Mouse (Mus musculus): Measurements from ENCODE around the gene Pla2g2c.

- no peak for TF ChIP-seq CTCF (IDR thresholded peaks at IDR 0.05; ENCODE audit: control insufficient read depth, insufficient read depth, insufficient read length)
- no peak for TF ChIP-seq MAX (IDR thresholded peaks at IDR 0.05)
- no peak for TF ChIP-seq CEBPB (IDR thresholded peaks at IDR 0.05; ENCODE audit: low read depth)
- no peak for TF ChIP-seq USF1 (IDR thresholded peaks at IDR 0.05; ENCODE audit: low read depth)
- no peak for TF ChIP-seq MYOG (IDR thresholded peaks at IDR 0.05; ENCODE audit: control insufficient read depth, extremely low read depth, insufficient read length)
- TF ChIP-seq MYOD1 (IDR thresholded peaks at IDR 0.05; ENCODE audit: control insufficient read depth, insufficient read length, low read depth): no peak
Observed at GRCm38 (mm10) chr4:138725127-138725461, 502 bp downstream of the Pla2g2c start.
